Mouse (Mus musculus): ENCODE results near the gene Gtsf1l. TPM values are rescaled to one million over a fixed set of nuclear protein-coding genes. Genes with fewer than 3 reads are reported as not detected.
"Not testable (repeated sequence)": the region's sequence is repeated elsewhere in the genome, so short reads cannot be mapped to it uniquely, and the experiment has no call there.

Gtsf1l gene
- polyA plus RNA-seq, 1 experiment from 2014 or later = not detected

DNA sequence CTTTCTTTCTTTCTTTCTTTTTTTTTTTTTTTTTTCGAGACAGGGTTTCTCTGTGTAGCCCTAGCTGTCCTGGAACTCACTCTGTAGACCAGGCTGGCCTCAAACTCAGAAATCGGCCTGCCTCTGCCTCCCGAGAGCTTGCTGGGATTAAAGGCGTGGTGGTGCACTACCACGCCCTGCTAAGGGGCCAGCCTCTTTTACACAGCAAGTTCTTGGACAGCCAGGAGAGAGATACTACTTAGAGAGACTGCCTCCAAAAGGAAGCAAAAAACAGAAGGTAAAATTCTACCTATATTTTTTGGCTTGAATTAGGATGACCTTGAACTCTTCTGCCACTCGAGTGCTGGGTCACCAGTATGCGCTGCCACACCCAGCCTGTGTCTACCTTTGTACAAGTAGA, 28.7 kb downstream of the Gtsf1l start:
- peaks cover 17% of the 10 kb centered on the region for H3K4me1 ChIP-seq (ENCODE audit: control insufficient read depth, insufficient read depth, low read length)
- not testable (repeated sequence) for H3K36me3 ChIP-seq (ENCODE audit: control insufficient read depth, insufficient read depth, low read length); ATAC-seq; H3K27ac ChIP-seq (ENCODE audit: low read length); H3K4me3 ChIP-seq (ENCODE audit: low read length); H3K4me2 ChIP-seq (ENCODE audit: low read depth, low read length); H3K27me3 ChIP-seq (replicated peaks; ENCODE audit: control insufficient read depth, insufficient read depth, low read length); H3K9me3 ChIP-seq (ENCODE audit: control insufficient read depth, low read length); H3K9ac ChIP-seq (ENCODE audit: low read depth, low read length)
- 90% methylated on average over 7 of the region's 7 CpGs for WGBS

DNA sequence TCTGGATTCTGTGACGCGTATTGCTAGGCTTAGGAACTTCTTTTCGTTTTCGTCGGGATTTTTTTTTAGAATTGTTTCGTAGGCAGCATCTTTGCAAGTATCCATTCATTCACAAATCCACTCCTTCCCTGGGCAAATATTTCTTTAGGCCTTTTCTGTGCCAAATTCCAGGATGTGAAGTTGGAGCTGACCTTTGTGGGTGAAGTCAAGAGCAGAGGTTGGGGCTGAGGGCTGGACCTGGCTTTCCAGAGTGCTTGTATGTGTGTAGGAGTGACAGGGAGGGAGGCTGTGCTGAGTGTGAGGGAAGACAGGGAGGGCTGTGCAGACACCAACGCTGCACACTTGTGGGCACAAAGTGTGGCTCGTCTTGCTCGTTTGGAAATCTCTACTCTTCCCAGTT, 31.1 kb downstream of the Gtsf1l start:
- no peak overlapping the region for H3K9ac ChIP-seq (ENCODE audit: low read depth, low read length)
- peaks cover 21% of the 10 kb centered on the region for H3K4me1 ChIP-seq (ENCODE audit: control insufficient read depth, insufficient read depth, low read length)
- H3K9me3 ChIP-seq (ENCODE audit: control insufficient read depth, low read length) = no peaks in the 10 kb centered on the region
- no peak overlapping the region for H3K27ac ChIP-seq (ENCODE audit: low read length)
- no peaks in the 10 kb centered on the region for H3K27me3 ChIP-seq (replicated peaks; ENCODE audit: control insufficient read depth, insufficient read depth, low read length)
- no peak for ATAC-seq
- H3K4me2 ChIP-seq (ENCODE audit: low read depth, low read length) = no peak overlapping the region
- H3K4me3 ChIP-seq (ENCODE audit: low read length) = no peak overlapping the region
- WGBS = 85% methylated on average over 9 of the region's 9 CpGs
- no peaks in the 10 kb centered on the region for H3K36me3 ChIP-seq (ENCODE audit: control insufficient read depth, insufficient read depth, low read length)

DNA sequence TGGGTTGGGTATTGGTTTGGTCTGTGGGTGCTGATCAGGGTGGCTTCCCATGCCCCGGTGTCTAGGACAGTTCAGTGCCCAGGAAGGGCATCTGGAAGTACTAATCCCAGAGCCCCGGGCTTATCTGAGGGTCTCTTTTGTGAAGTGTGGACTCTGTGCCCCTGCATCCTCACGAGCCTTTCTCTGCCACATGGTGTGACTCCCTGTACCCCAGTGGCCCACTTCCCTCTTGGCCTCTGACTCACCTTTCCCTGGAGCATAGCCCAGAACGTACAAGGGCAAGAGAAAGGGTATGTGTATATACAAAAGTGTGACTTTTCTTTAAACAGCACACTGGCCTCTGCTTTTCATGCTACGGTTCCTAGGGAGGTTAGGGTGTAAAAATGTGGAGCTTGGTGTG, 31.9 kb downstream of the Gtsf1l start:
- H3K9me3 ChIP-seq (ENCODE audit: control insufficient read depth, low read length) = no peaks in the 10 kb centered on the region
- 34% methylated on average over 5 of the region's 5 CpGs for WGBS
- peak overlapping the region; percentile 77 for H3K4me3 ChIP-seq (ENCODE audit: low read length)
- H3K4me1 ChIP-seq (ENCODE audit: control insufficient read depth, insufficient read depth, low read length) = peaks cover 21% of the 10 kb centered on the region
- H3K4me2 ChIP-seq (ENCODE audit: low read depth, low read length) = peak overlapping the region; percentile 98
- no peaks in the 10 kb centered on the region for H3K36me3 ChIP-seq (ENCODE audit: control insufficient read depth, insufficient read depth, low read length)
- H3K27ac ChIP-seq (ENCODE audit: low read length) = no peak overlapping the region
- no peak for ATAC-seq
- peak overlapping the region; percentile 77 for H3K9ac ChIP-seq (ENCODE audit: low read depth, low read length)
- no peaks in the 10 kb centered on the region for H3K27me3 ChIP-seq (replicated peaks; ENCODE audit: control insufficient read depth, insufficient read depth, low read length)

DNA sequence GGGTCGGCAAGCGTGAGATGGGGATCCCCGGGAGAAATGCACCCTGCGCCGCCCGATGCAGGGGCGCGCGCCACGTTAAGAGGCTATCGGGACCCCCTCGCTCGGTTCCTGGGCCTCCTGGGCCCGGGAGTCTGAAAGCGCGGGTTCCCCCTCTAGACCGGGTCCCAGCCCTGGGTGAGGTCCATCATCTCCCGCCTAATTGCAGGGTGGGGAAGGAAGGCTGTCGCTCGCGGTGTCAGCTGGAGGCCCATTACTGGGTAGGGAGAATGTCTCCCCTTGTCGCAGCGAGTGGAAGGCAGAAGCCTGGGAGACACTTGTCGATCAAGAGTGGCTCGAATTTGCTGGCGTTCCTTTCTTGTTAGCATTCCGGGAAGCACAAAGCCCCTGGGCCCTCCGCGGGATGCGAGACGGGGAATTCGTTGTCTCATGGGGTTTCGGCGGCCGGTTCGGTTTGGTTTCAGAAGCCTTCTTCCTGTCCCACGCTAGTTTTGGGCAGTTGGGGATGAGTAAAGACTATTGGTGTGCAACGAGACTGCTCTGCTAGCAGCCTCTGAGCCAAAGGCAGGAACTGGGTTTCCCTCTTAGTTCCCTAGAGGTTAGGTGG, 32.7 kb downstream of the Gtsf1l start:
- peaks cover 21% of the 10 kb centered on the region for H3K4me1 ChIP-seq (ENCODE audit: control insufficient read depth, insufficient read depth, low read length)
- peak; percentile 66 for ATAC-seq
- peak overlapping the region; percentile 77 for H3K9ac ChIP-seq (ENCODE audit: low read depth, low read length)
- H3K27ac ChIP-seq (ENCODE audit: low read length) = peak overlapping the region; percentile 28
- peak overlapping the region; percentile 98 for H3K4me2 ChIP-seq (ENCODE audit: low read depth, low read length)
- WGBS = under 1% methylated on average over 36 of the region's 38 CpGs
- H3K27me3 ChIP-seq (replicated peaks; ENCODE audit: control insufficient read depth, insufficient read depth, low read length) = no peaks in the 10 kb centered on the region
- H3K9me3 ChIP-seq (ENCODE audit: control insufficient read depth, low read length) = no peaks in the 10 kb centered on the region
- no peaks in the 10 kb centered on the region for H3K36me3 ChIP-seq (ENCODE audit: control insufficient read depth, insufficient read depth, low read length)
- peak overlapping the region; percentile 77 for H3K4me3 ChIP-seq (ENCODE audit: low read length)

DNA sequence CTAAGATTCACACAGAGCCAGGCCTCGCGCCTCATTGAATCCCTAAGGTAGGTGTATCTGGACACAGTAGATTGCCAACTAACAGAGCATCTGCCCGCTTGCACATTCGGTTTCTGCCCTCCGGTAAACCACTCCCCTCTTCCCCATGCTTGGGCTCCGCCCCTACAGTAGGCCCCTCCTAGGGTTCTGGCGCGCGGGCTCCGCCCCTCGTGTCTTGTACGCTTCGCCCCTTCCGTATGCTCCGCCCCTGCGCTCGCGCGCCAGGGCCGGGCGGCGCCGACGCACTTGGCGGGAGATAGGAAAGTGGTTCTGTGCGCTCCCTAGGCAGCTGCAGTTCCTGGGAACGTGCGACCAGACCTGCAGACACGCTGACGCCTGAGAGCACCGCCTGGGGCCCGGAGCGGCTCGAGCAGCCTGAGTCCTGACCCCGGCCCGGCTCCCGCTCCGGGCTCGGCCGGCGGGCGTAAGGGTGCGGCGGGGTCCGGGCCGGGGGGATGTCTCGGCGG, 33.3 kb downstream of the Gtsf1l start, which contains the start of gene Mybl2:
Gene Mybl2, plus strand, starts transcription at position 353 of the 506 bp plus-strand sequence.
- Histone ChIP-seq H3K27me3 (replicated peaks; ENCODE audit: control insufficient read depth, insufficient read depth, low read length) (no peaks in the 10 kb centered on the region), H3K4me2 (ENCODE audit: low read depth, low read length) (peak within 1 kb of the TSS; percentile 98), H3K9me3 (ENCODE audit: control insufficient read depth, low read length) (no peaks in the 10 kb centered on the region), H3K9ac (ENCODE audit: low read depth, low read length) (peak within 1 kb of the TSS; percentile 77), H3K27ac (ENCODE audit: low read length) (peak within 1 kb of the TSS; percentile 28), H3K4me3 (ENCODE audit: low read length) (peak within 1 kb of the TSS; percentile 77), H3K36me3 (ENCODE audit: control insufficient read depth, insufficient read depth, low read length) (no peaks in the 10 kb centered on the region), H3K4me1 (ENCODE audit: control insufficient read depth, insufficient read depth, low read length) (peaks cover 21% of the 10 kb centered on the region)
- peak; percentile 99 for ATAC-seq
- under 1% methylated on average over 48 of the region's 48 CpGs for WGBS

DNA sequence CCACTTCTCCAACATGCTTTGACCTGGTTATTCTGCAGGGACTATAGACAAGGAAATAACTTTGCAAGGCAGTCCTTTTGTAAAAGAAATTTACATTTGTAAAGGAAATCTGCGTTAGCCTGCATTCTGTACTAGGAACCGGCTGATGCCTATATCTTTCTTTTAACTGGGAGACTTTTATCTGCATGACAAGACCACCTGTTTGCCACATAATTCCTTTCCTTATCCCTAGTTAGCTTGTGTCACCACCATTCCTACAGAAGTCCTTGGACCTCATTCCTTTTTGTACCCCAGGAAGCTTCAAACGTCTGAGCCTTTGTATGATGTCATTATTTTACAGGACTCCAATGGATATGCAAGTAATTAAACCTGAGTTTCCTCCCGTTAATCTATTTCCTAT, 34.8 kb downstream of the Gtsf1l start:
- Histone ChIP-seq H3K4me2 (ENCODE audit: low read depth, low read length) (no peak overlapping the region), H3K27me3 (replicated peaks; ENCODE audit: control insufficient read depth, insufficient read depth, low read length) (no peaks in the 10 kb centered on the region), H3K9me3 (ENCODE audit: control insufficient read depth, low read length) (no peaks in the 10 kb centered on the region), H3K4me3 (ENCODE audit: low read length) (no peak overlapping the region), H3K27ac (ENCODE audit: low read length) (no peak overlapping the region), H3K4me1 (ENCODE audit: control insufficient read depth, insufficient read depth, low read length) (peaks cover 21% of the 10 kb centered on the region), H3K9ac (ENCODE audit: low read depth, low read length) (no peak overlapping the region), H3K36me3 (ENCODE audit: control insufficient read depth, insufficient read depth, low read length) (no peaks in the 10 kb centered on the region)
- WGBS = 78% methylated on average over 4 of the region's 4 CpGs
- ATAC-seq = no peak

DNA sequence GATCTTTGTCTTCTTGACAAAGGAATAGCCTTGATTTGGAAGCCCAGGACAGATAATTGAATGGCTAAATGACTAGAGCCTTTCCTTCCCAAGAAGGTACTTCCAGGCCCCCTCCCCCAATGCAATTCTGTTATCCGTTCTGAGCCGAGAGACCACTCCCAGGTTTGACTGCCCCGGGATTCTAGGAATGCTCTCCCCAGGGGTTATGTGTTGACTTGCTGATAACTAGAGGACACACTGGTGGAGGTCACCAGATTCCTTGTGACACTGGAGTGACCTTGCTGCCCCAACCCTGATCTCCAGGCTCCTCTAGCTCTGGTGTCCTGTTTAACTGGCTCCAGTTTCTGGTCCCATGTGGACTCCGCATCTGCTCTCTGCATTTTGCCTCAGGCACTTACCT, 35.6 kb downstream of the Gtsf1l start:
- ATAC-seq = no peak
- peaks cover 2% of the 10 kb centered on the region; the same call in 1 of the 2 replicates for H3K36me3 ChIP-seq (ENCODE audit: control insufficient read depth, insufficient read depth, low read length)
- no peak overlapping the region for H3K27ac ChIP-seq (ENCODE audit: low read length)
- peaks cover 21% of the 10 kb centered on the region for H3K4me1 ChIP-seq (ENCODE audit: control insufficient read depth, insufficient read depth, low read length)
- no peaks in the 10 kb centered on the region for H3K27me3 ChIP-seq (replicated peaks; ENCODE audit: control insufficient read depth, insufficient read depth, low read length)
- 49% methylated on average over 4 of the region's 4 CpGs for WGBS
- H3K9ac ChIP-seq (ENCODE audit: low read depth, low read length) = no peak overlapping the region
- H3K9me3 ChIP-seq (ENCODE audit: control insufficient read depth, low read length) = no peaks in the 10 kb centered on the region
- no peak overlapping the region for H3K4me2 ChIP-seq (ENCODE audit: low read depth, low read length)
- no peak overlapping the region for H3K4me3 ChIP-seq (ENCODE audit: low read length)

DNA sequence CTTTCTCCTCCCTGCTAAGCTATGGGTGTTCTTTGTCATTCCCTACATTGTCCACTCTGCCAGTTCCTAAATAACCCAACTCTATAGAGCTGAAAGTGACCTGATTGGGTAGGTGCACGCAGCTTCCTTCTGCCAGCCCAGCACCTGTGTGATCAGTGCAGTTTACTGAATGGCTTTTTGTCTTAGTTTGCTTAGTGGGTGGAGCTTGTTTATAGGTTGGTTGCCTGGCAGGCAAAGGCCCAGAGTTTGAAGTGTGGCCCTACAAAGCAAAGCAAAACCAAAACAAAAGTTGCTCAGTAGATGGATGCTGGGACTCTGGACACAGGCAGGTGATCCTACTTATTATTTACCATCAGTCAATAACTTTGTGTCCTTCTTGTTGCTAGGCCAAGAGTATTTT, 36.0 kb downstream of the Gtsf1l start:
- no peaks in the 10 kb centered on the region for H3K9me3 ChIP-seq (ENCODE audit: control insufficient read depth, low read length)
- no peak for ATAC-seq
- no peak overlapping the region for H3K27ac ChIP-seq (ENCODE audit: low read length)
- H3K4me1 ChIP-seq (ENCODE audit: control insufficient read depth, insufficient read depth, low read length) = peaks cover 21% of the 10 kb centered on the region
- no peak overlapping the region for H3K4me3 ChIP-seq (ENCODE audit: low read length)
- peaks cover 3% of the 10 kb centered on the region; the same call in 1 of the 2 replicates for H3K36me3 ChIP-seq (ENCODE audit: control insufficient read depth, insufficient read depth, low read length)
- no peaks in the 10 kb centered on the region for H3K27me3 ChIP-seq (replicated peaks; ENCODE audit: control insufficient read depth, insufficient read depth, low read length)
- 58% methylated on average over 1 of the region's 1 CpGs for WGBS
- H3K4me2 ChIP-seq (ENCODE audit: low read depth, low read length) = no peak overlapping the region
- no peak overlapping the region for H3K9ac ChIP-seq (ENCODE audit: low read depth, low read length)

DNA sequence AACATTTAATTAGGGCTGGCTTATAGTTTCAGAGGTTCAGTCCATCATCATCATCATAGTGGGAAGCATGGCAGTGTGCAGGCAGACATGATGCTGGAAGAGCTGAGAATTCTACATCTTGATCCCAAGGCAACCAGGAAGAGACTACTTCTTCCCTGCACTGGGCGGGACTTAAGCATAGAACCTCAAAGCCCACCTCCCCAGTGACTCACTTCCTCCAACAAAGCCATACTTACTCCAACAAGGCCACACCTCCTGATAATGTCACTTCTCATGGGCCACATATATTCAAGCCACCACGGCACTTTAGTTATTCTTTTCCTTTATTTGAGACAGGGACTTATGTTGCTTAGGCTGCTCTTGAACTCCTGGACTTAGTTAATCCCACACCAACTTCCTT, 38.5 kb downstream of the Gtsf1l start:
- Histone ChIP-seq H3K27me3 (replicated peaks; ENCODE audit: control insufficient read depth, insufficient read depth, low read length) (no peaks in the 10 kb centered on the region), H3K4me3 (ENCODE audit: low read length) (no peak overlapping the region), H3K9ac (ENCODE audit: low read depth, low read length) (no peak overlapping the region), H3K4me1 (ENCODE audit: control insufficient read depth, insufficient read depth, low read length) (peaks cover 6% of the 10 kb centered on the region; the same call in 1 of the 2 replicates), H3K27ac (ENCODE audit: low read length) (no peak overlapping the region), H3K9me3 (ENCODE audit: control insufficient read depth, low read length) (no peaks in the 10 kb centered on the region), H3K36me3 (ENCODE audit: control insufficient read depth, insufficient read depth, low read length) (peaks cover 6% of the 10 kb centered on the region), H3K4me2 (ENCODE audit: low read depth, low read length) (no peak overlapping the region)
- WGBS = 94% methylated on average over 2 of the region's 2 CpGs
- no peak for ATAC-seq

DNA sequence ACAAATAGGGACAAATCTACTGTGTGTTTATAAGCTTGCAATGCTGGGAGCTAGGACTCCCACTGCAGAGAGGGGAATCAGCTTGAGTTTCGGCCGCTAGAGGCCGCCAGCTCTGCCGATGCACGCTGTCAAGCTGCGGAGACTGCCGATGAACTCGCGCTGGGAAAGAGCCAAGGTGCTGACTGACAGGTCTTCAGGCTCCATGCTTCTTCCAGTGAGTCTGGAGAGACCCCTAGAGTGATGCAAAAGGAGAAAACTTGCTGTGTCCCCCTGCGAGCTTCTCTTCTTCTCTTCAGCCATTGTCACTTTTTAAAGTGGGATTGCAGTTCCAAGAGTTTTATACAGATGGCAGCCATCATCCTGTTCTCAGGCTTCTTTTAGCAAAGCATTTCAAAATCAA, 39.5 kb downstream of the Gtsf1l start:
- Histone ChIP-seq H3K27me3 (replicated peaks; ENCODE audit: control insufficient read depth, insufficient read depth, low read length) (no peaks in the 10 kb centered on the region), H3K4me3 (ENCODE audit: low read length) (peak overlapping the region; percentile 18), H3K27ac (ENCODE audit: low read length) (no peak overlapping the region), H3K9ac (ENCODE audit: low read depth, low read length) (peak overlapping the region; percentile 34; the same call in 1 of the 2 replicates), H3K4me1 (ENCODE audit: control insufficient read depth, insufficient read depth, low read length) (no peaks in the 10 kb centered on the region), H3K9me3 (ENCODE audit: control insufficient read depth, low read length) (no peaks in the 10 kb centered on the region), H3K36me3 (ENCODE audit: control insufficient read depth, insufficient read depth, low read length) (peaks cover 6% of the 10 kb centered on the region), H3K4me2 (ENCODE audit: low read depth, low read length) (peak overlapping the region; percentile 41)
- peak; percentile 79 for ATAC-seq
- 3% methylated on average over 10 of the region's 10 CpGs for WGBS

Measured in intestine, embryonic 16.5 days (tissue).